Mouse (Mus musculus): Measurements from ENCODE around the gene Zranb1. TPM values are rescaled to one million over a fixed set of nuclear protein-coding genes. Genes with fewer than 3 reads are reported as not detected.

The Zranb1 gene
- polyA plus RNA-seq, 1 experiment from 2014 or later = 9.6 TPM

GRCm38 (mm10) chr7:133009676-133010075, 78.7 kb downstream of the Zranb1 start:
- no peak overlapping the region for H3K4me3 ChIP-seq (ENCODE audit: low read length)
- peaks cover 47% of the 10 kb centered on the region for H3K4me1 ChIP-seq (ENCODE audit: insufficient read depth, low read length)
- H3K36me3 ChIP-seq (ENCODE audit: insufficient read depth, low read length) = peaks cover 10% of the 10 kb centered on the region
- no peak overlapping the region for H3K9ac ChIP-seq (replicated peaks; ENCODE audit: low read length)
- 78% methylated on average over 8 of the region's 8 CpGs for WGBS
- no peak for ATAC-seq (ENCODE audit: low FRiP score, low TSS enrichment)
- no peak overlapping the region for H3K4me2 ChIP-seq (replicated peaks; ENCODE audit: low read depth, low read length)
- H3K27ac ChIP-seq (ENCODE audit: low read length) = no peak overlapping the region
- H3K9me3 ChIP-seq (ENCODE audit: low read length) = no peaks in the 10 kb centered on the region
- H3K27me3 ChIP-seq (ENCODE audit: insufficient read depth, low read length) = no peaks in the 10 kb centered on the region

GRCm38 (mm10) chr7:133010477-133010876, 79.5 kb downstream of the Zranb1 start:
- Histone ChIP-seq H3K36me3 (ENCODE audit: insufficient read depth, low read length) (peaks cover 10% of the 10 kb centered on the region), H3K27me3 (ENCODE audit: insufficient read depth, low read length) (no peaks in the 10 kb centered on the region), H3K9ac (replicated peaks; ENCODE audit: low read length) (no peak overlapping the region), H3K9me3 (ENCODE audit: low read length) (no peaks in the 10 kb centered on the region), H3K4me1 (ENCODE audit: insufficient read depth, low read length) (peaks cover 55% of the 10 kb centered on the region), H3K27ac (ENCODE audit: low read length) (no peak overlapping the region), H3K4me3 (ENCODE audit: low read length) (no peak overlapping the region), H3K4me2 (replicated peaks; ENCODE audit: low read depth, low read length) (no peak overlapping the region)
- no peak for ATAC-seq (ENCODE audit: low FRiP score, low TSS enrichment)
- WGBS = 94% methylated on average over 3 of the region's 3 CpGs

DNA sequence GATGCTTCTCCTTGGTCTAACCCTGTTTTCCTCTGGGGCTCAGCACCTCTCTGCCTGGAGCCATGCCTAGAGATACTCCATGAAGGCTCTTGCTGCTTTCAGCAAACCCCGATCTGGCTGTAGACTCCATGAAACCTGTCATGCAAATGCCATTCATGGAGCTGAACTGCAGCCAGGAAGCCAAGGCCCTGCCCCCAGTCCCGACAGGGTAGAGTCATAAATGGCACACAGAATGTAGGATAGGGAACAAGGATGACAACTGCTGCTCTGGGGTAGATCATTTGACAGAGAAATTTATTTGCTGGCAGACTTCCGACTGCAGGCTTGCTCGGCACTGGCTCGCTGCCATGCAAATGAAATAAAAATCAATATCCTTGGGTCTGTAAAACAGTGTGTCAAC, 80.2 kb downstream of the Zranb1 start:
- Histone ChIP-seq H3K27me3 (ENCODE audit: insufficient read depth, low read length) (no peaks in the 10 kb centered on the region), H3K9me3 (ENCODE audit: low read length) (no peaks in the 10 kb centered on the region), H3K4me3 (ENCODE audit: low read length) (no peak overlapping the region), H3K9ac (replicated peaks; ENCODE audit: low read length) (no peak overlapping the region), H3K4me1 (ENCODE audit: insufficient read depth, low read length) (peaks cover 61% of the 10 kb centered on the region), H3K36me3 (ENCODE audit: insufficient read depth, low read length) (peaks cover 10% of the 10 kb centered on the region), H3K27ac (ENCODE audit: low read length) (peak overlapping the region; percentile 57), H3K4me2 (replicated peaks; ENCODE audit: low read depth, low read length) (no peak overlapping the region)
- WGBS = 34% methylated on average over 5 of the region's 5 CpGs
- 0 out of 2 replicates have a peak, but pooled peaks have one; percentile 23 for ATAC-seq (ENCODE audit: low FRiP score, low TSS enrichment)

- Histone ChIP-seq H3K9ac (replicated peaks; ENCODE audit: low read length) (no peak overlapping the region), H3K36me3 (ENCODE audit: insufficient read depth, low read length) (peaks cover 10% of the 10 kb centered on the region), H3K9me3 (ENCODE audit: low read length) (no peaks in the 10 kb centered on the region), H3K27me3 (ENCODE audit: insufficient read depth, low read length) (no peaks in the 10 kb centered on the region), H3K4me1 (ENCODE audit: insufficient read depth, low read length) (peaks cover 61% of the 10 kb centered on the region), H3K27ac (ENCODE audit: low read length) (peak overlapping the region; percentile 57; the same call in 1 of the 2 replicates), H3K4me2 (replicated peaks; ENCODE audit: low read depth, low read length) (no peak overlapping the region), H3K4me3 (ENCODE audit: low read length) (no peak overlapping the region)
- no peak for ATAC-seq (ENCODE audit: low FRiP score, low TSS enrichment)
- WGBS = 48% methylated on average over 4 of the region's 4 CpGs
Observed at GRCm38 (mm10) chr7:133011611-133012010, 80.7 kb downstream of the Zranb1 start.

GRCm38 (mm10) chr7:133012637-133013366, 81.9 kb downstream of the Zranb1 start:
- H3K27ac ChIP-seq (ENCODE audit: low read length) = peak overlapping the region; percentile 8; the same call in 1 of the 2 replicates
- no peak overlapping the region for H3K4me2 ChIP-seq (replicated peaks; ENCODE audit: low read depth, low read length)
- no peaks in the 10 kb centered on the region for H3K27me3 ChIP-seq (ENCODE audit: insufficient read depth, low read length)
- WGBS = 52% methylated on average over 14 of the region's 14 CpGs
- no peak overlapping the region for H3K4me3 ChIP-seq (ENCODE audit: low read length)
- H3K9me3 ChIP-seq (ENCODE audit: low read length) = no peaks in the 10 kb centered on the region
- no peak overlapping the region for H3K9ac ChIP-seq (replicated peaks; ENCODE audit: low read length)
- peaks cover 10% of the 10 kb centered on the region for H3K36me3 ChIP-seq (ENCODE audit: insufficient read depth, low read length)
- ATAC-seq (ENCODE audit: low FRiP score, low TSS enrichment) = no peak; the same call in 1 of the 2 replicates
- peaks cover 55% of the 10 kb centered on the region for H3K4me1 ChIP-seq (ENCODE audit: insufficient read depth, low read length)

- no peak overlapping the region for H3K27ac ChIP-seq (ENCODE audit: low read length)
- H3K27me3 ChIP-seq (ENCODE audit: insufficient read depth, low read length) = no peaks in the 10 kb centered on the region
- no peak overlapping the region for H3K4me2 ChIP-seq (replicated peaks; ENCODE audit: low read depth, low read length)
- WGBS = 90% methylated on average over 10 of the region's 10 CpGs
- no peak overlapping the region for H3K4me3 ChIP-seq (ENCODE audit: low read length)
- ATAC-seq (ENCODE audit: low FRiP score, low TSS enrichment) = no peak
- H3K9me3 ChIP-seq (ENCODE audit: low read length) = no peaks in the 10 kb centered on the region
- no peak overlapping the region for H3K9ac ChIP-seq (replicated peaks; ENCODE audit: low read length)
- peaks cover 55% of the 10 kb centered on the region for H3K4me1 ChIP-seq (ENCODE audit: insufficient read depth, low read length)
- peaks cover 10% of the 10 kb centered on the region for H3K36me3 ChIP-seq (ENCODE audit: insufficient read depth, low read length)
Observed at GRCm38 (mm10) chr7:133013923-133014322, 83.0 kb downstream of the Zranb1 start.

DNA sequence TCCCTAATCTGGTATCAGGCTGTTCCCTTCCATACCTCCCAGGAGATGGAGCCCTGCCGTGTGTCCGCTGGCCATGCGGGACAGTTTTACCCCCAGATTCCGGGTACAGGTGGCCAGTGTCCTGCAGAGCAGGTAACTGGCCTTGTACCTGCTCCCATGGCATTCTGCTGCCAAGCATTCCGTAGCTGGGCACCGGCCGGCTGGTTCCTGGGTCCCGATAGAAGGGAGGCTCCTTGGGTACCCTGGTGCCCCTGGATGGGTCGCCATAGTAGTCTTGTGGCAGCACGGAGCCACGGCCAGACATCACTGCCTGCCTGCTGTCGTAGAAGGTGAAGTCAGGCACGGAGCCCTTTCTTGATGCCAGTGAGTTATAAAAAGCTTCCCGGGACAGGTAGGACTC, 83.7 kb downstream of the Zranb1 start:
- Histone ChIP-seq H3K27ac (ENCODE audit: low read length) (no peak overlapping the region), H3K9me3 (ENCODE audit: low read length) (no peaks in the 10 kb centered on the region), H3K36me3 (ENCODE audit: insufficient read depth, low read length) (peaks cover 10% of the 10 kb centered on the region), H3K4me3 (ENCODE audit: low read length) (no peak overlapping the region), H3K4me2 (replicated peaks; ENCODE audit: low read depth, low read length) (no peak overlapping the region), H3K4me1 (ENCODE audit: insufficient read depth, low read length) (peaks cover 61% of the 10 kb centered on the region), H3K27me3 (ENCODE audit: insufficient read depth, low read length) (no peaks in the 10 kb centered on the region), H3K9ac (replicated peaks; ENCODE audit: low read length) (no peak overlapping the region)
- ATAC-seq (ENCODE audit: low FRiP score, low TSS enrichment) = no peak
- 94% methylated on average over 14 of the region's 14 CpGs for WGBS

DNA sequence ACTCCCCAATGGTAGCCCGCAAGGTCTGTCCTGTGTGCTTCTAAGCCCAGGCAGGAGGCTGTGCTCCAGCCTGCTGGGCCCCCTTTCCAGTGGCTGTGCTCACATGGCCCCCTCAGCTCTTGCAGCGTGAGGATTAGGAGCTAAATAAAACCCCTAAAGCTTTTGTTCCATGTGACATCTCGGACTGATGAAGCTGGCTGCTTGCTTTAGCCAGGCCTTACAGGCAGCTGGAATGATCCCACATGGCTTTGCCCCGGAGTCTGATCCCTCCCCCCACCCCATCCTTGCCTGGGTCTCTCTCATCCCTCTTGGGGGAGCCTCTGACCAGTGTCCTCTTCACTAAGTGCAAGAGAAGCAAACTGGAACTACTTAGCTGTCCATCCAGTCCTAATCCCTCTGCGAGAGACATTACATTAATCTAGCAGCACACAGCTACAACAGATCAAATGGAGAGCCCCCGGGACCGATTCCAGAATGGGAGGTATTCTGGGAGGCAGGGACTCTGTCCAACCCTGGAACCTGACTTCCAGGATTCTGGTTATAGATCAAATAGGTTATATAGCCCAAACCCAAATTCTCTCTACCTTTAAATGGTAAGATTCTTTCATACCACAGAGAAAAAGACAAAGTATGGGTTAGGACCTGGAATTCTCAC, 84.6 kb downstream of the Zranb1 start:
- Histone ChIP-seq H3K27ac (ENCODE audit: low read length) (peak overlapping the region; percentile 41), H3K4me3 (ENCODE audit: low read length) (no peak overlapping the region), H3K4me1 (ENCODE audit: insufficient read depth, low read length) (peaks cover 66% of the 10 kb centered on the region), H3K9ac (replicated peaks; ENCODE audit: low read length) (peak overlapping the region; percentile 13; the same call in 1 of the 2 replicates), H3K4me2 (replicated peaks; ENCODE audit: low read depth, low read length) (no peak overlapping the region), H3K36me3 (ENCODE audit: insufficient read depth, low read length) (peaks cover 6% of the 10 kb centered on the region), H3K9me3 (ENCODE audit: low read length) (no peaks in the 10 kb centered on the region), H3K27me3 (ENCODE audit: insufficient read depth, low read length) (no peaks in the 10 kb centered on the region)
- WGBS = 40% methylated on average over 7 of the region's 7 CpGs
- ATAC-seq (ENCODE audit: low FRiP score, low TSS enrichment) = no peak

- Histone ChIP-seq H3K4me3 (ENCODE audit: low read length) (no peak overlapping the region), H3K27ac (ENCODE audit: low read length) (peak overlapping the region; percentile 3; the same call in 1 of the 2 replicates), H3K9ac (replicated peaks; ENCODE audit: low read length) (no peak overlapping the region), H3K36me3 (ENCODE audit: insufficient read depth, low read length) (peaks cover 4% of the 10 kb centered on the region), H3K9me3 (ENCODE audit: low read length) (no peaks in the 10 kb centered on the region), H3K4me2 (replicated peaks; ENCODE audit: low read depth, low read length) (no peak overlapping the region), H3K27me3 (ENCODE audit: insufficient read depth, low read length) (no peaks in the 10 kb centered on the region), H3K4me1 (ENCODE audit: insufficient read depth, low read length) (peaks cover 41% of the 10 kb centered on the region)
- no peak for ATAC-seq (ENCODE audit: low FRiP score, low TSS enrichment)
- 81% methylated on average over 7 of the region's 7 CpGs for whole genome bisulfite sequencing
Observed at GRCm38 (mm10) chr7:133018961-133019360, 88.0 kb downstream of the Zranb1 start.

GRCm38 (mm10) chr7:133019481-133020020, 88.6 kb downstream of the Zranb1 start:
- peak overlapping the region; percentile 3; the same call in 1 of the 2 replicates for H3K27ac ChIP-seq (ENCODE audit: low read length)
- no peak overlapping the region for H3K4me3 ChIP-seq (ENCODE audit: low read length)
- no peak overlapping the region for H3K4me2 ChIP-seq (replicated peaks; ENCODE audit: low read depth, low read length)
- ATAC-seq (ENCODE audit: low FRiP score, low TSS enrichment) = no peak
- 36% methylated on average over 6 of the region's 6 CpGs for WGBS
- peaks cover 40% of the 10 kb centered on the region for H3K4me1 ChIP-seq (ENCODE audit: insufficient read depth, low read length)
- peaks cover 3% of the 10 kb centered on the region for H3K36me3 ChIP-seq (ENCODE audit: insufficient read depth, low read length)
- no peak overlapping the region for H3K9ac ChIP-seq (replicated peaks; ENCODE audit: low read length)
- H3K9me3 ChIP-seq (ENCODE audit: low read length) = no peaks in the 10 kb centered on the region
- H3K27me3 ChIP-seq (ENCODE audit: insufficient read depth, low read length) = no peaks in the 10 kb centered on the region

Data from kidney, embryonic 16.5 days (tissue).